Mouse (Mus musculus): Measurements from ENCODE around the gene Med27.

Gene Med27

DNA sequence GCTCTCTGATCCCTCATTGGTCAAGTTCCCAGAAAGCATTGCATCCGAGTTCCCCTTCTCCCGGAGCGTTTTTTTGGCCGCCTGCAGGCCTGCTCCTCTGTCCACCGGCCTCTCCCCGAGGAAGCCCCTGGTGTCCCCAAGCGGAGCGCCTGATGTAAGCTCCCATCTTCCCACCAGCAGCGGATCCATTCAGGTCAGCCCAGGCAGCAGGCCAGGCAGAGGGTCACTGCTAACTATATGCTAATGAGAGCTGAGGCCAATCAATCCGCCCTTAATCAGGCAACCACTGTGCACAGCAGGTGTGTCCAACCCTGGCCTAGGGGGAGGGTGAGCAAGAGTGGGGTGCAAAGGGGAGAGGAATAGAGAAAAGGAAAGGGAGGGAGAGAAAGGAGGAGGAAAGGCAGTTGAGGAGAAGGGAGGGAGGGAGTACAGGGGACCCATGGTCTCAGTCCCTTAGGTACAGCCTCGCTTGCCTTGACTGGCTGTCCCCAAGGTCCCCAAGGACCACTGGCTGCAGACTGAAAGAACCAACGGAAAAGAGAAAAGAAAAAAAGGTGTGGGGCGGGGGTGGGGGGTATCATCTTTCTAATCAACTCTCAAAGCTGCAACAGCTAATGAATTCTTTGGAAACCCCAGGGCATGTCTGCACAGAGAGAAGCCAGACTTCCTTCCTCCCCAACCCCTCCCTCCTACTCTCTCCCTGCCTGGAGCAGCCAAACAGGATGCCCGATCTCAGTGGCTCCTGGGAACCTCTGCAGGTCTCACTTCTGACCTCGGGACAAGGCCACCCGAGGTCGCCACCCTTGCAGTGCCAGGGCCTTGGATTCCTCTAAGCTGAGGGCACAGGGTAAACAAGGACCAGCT is 219.2 kb downstream of the Med27 start:
- DNase-seq (ENCODE audit: low read depth) = no peak

DNA sequence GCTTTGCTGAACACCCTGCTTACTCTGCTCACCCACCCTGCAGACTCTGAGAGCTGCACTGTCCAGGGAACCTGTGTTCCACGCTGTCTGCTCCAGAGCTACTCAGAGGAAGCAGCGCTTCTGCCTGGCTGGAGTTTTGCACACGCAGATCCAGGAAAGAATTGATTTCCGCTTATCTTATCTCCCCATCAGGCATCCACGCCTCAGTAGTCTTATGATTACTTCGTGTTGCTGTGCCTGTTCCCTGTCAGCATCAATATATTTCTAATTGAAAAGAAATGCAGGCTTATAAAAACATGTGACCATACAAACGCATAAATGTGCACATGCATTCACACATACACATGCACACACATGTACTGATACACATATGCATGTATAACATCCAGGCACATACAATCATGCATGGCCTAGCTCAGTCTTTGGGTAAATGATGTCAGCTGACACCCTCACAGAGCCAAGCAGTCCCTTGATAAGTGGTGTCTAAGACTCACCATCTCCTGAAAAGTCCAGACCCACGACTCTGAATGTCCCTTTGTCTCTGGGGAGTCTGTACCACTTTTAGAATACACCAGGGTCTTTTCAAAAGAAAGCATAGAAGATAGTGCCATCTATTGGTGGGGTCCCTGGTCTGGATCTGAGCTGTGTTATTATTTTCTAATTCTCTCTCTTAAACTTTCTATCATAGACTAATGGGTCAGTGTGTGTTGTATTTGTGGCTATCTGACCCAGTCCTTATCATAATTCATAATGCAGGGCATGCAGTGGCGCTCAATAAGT is 225.5 kb downstream of the Med27 start:
- DNase-seq (ENCODE audit: low read depth) = no peak

DNA sequence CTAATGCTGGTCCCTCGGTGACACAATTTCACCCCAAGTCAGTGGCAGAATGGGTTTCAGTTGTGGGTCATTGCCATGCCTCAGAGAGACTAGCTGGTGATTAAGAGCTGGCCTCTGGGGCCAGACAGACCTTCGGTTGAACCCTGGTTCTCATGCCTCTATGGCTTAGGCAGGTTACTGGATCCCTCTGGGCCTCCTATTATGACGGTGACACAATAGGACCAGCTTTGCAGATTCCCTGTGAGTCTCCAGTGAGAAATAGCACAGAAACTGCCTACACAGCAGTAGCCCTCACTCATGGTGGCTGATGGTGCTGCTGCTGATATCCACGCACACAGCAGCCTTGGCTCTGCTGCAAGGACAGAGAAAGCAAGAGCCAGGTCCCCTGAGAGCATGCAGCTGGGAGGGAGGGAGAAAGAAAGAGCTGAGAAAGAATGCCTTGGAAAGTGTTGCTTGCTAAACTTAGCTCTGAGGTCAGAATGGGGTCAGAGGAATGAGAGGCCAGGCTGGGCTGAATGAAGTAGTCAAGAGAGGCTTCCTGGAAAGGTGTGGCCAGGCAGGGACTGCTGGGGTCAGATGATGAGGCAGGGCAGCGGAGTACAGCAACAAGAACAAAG is 226.3 kb downstream of the Med27 start:
- DNase-seq (ENCODE audit: low read depth) = no peak

DNA sequence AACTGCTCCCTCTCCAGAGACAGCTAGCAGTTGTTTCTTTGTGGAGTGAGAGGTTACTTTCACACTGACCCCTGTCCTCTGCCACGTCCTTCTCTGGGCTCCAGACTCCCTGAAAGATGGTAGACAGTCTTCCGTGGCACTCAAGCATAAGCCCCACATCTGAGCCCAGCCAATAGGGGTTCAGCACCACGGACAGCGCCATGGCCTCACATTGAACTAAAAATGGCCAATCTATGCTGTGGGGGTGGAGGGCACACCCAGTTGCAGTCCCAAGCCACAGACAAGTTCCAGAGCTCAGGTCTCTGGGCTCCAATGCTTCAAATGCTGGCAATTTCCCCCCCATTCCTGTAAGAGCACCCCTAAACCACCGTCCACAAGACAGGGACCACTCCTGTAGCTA is 227.0 kb downstream of the Med27 start:
- DNase-seq (ENCODE audit: low read depth) = peak; percentile 12

DNA sequence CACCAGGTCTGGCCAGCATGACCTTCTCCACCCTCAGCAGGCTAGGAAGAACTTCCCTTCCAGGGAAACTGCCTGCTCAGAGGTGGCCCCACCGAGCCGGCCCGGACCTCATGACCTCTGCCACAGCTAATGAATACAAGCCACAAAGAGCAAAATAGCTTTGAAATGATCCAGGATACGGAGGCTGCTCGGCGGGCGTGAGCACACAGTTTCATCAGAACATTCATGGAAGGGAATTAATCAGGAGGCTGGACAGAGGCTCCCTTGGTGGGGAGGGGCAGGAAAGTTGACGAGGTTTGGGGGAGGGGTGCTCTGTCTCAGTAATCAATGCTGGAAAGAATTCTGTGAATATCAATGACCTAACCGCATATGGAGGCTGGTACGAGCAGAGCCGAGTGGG is 227.6 kb downstream of the Med27 start:
- no peak for DNase-seq (ENCODE audit: low read depth)
